ENCODE assay signal across 1 mouse cellular context in the genomic region with DNA sequence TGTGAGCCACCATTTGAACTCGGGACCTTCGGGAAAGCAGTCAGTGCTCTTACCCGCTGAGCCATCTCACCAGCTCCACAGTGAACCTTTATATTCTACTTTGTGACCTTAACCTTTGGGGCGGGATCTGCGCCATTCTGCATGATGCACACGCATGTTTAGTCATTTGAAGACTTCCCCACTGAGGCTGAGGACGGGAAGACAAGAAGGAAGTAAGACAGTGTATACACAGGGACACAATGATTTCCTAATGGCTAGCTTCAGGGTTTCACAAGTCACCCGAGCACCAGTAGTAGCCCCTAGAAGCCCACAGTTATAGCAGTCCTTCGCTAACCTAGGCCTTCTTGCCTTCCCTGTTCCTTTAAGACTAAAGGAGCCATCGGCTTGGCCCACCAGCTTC.
TF ChIP-seq lines count a peak whose summit lies in the region.

No protein-coding gene starts in this region.

TF ChIP-seq in CH12.LX, 34 proteins besides CTCF, POLR2A, EP300 and RAD21 (continued from another document):
- TF ChIP-seq UBTF (IDR thresholded peaks at IDR 0.05; ENCODE audit: low read depth, low read length) (no peak), MYC (IDR thresholded peaks at IDR 0.05; ENCODE audit: low read depth, low read length) (no peak), USF2 (conservative IDR thresholded peaks at IDR 0.05; ENCODE audit: low read depth, low read length) (no peak), JUND (conservative IDR thresholded peaks at IDR 0.05; ENCODE audit: low read depth, low read length) (no peak), PAX5 (IDR thresholded peaks at IDR 0.05; ENCODE audit: low read length) (no peak), TBP (conservative IDR thresholded peaks at IDR 0.05; ENCODE audit: low read depth, low read length) (no peak), USF1 (IDR thresholded peaks at IDR 0.05; ENCODE audit: low read depth, low read length) (no peak), BHLHE40 (IDR thresholded peaks at IDR 0.05; ENCODE audit: low read depth, low read length) (no peak)
